30 mouse cellular contexts compared by ENCODE assay signal in genomic region chr6:52292328-52292727, GRCm38 (mm10). TPM values are rescaled to one million over a fixed set of nuclear protein-coding genes. Genes with fewer than 3 reads are reported as not detected.
DNase-seq lines count a peak whose midpoint lies in the region; ATAC-seq and TF ChIP-seq lines count a peak whose summit lies in the region.
"Had no signal": no experiment of that assay in that cellular context is flagged by ENCODE, and none has a peak within 500 bp of the region (broad histone marks: within the 10 kb centered on the region; RNA-seq: fewer than 3 reads in every experiment).

No protein-coding gene starts in this region.

- dilution Hi-C loops in CH12.LX (cut with MboI; ENCODE audit: extremely low pct_ligation_motif_present, extremely low pct_unique_long_range_greater_than_20kb, low sequenced_read_pairs): no loop called here

- H3K36me3 ChIP-seq in limb, embryonic 11.5 days (ENCODE audit: control insufficient read depth, insufficient read depth, low read length): no peaks in the 10 kb centered on the region
- H3K36me3 ChIP-seq in limb, embryonic 10.5 days: no peaks in the 10 kb centered on the region
- H3K36me3 ChIP-seq in CH12.LX (replicated peaks in 1 of 2; ENCODE audit: control insufficient read depth in 1 of 2, insufficient read depth in 1 of 2, low read length in 1 of 2): no peaks in the 10 kb centered on the region
- no peaks in the 10 kb centered on the region for H3K36me3 ChIP-seq in limb, embryonic 12.5 days
- H3K36me3 ChIP-seq in lung, postnatal 0 days (ENCODE audit: insufficient read depth, low read length): no peaks in the 10 kb centered on the region
- H3K36me3 ChIP-seq: embryonic facial prominence, embryonic 13.5 days; embryonic facial prominence, embryonic 15.5 days; forebrain, embryonic 10.5 days; forebrain, embryonic 12.5 days had no signal

- no peak for TF ChIP-seq POLR2A in CH12.LX (IDR thresholded peaks at IDR 0.05; ENCODE audit: low read depth, low read length)

- H3K4me1 ChIP-seq in limb, embryonic 11.5 days (ENCODE audit: control insufficient read depth, insufficient read depth, low read length): peaks cover 4% of the 10 kb centered on the region
- peaks cover 21% of the 10 kb centered on the region for H3K4me1 ChIP-seq in limb, embryonic 10.5 days
- peaks cover 3 to 22% of the 10 kb centered on the region in 2 experiments; a peak in 3 of 4 replicates for H3K4me1 ChIP-seq in CH12.LX (ENCODE audit: control insufficient read depth in 1 of 2, insufficient read depth in 2 of 2)
- H3K4me1 ChIP-seq in limb, embryonic 12.5 days (replicated peaks): peaks cover 27% of the 10 kb centered on the region
- peaks cover 8% of the 10 kb centered on the region; the same call in 1 of the 2 replicates for H3K4me1 ChIP-seq in lung, postnatal 0 days (ENCODE audit: insufficient read depth, low read depth, low read length)

- H3K9ac ChIP-seq in limb, embryonic 11.5 days (ENCODE audit: low read length): no peak overlapping the region
- H3K9ac ChIP-seq in CH12.LX (ENCODE audit: insufficient read depth, low read depth): no peak overlapping the region
- H3K9ac ChIP-seq in limb, embryonic 12.5 days (replicated peaks): 0 out of 2 replicates have a peak overlapping the region, but pooled peaks have one; percentile 4
- H3K9ac ChIP-seq in lung, postnatal 0 days (replicated peaks; ENCODE audit: low read depth): no peak overlapping the region
- H3K9ac ChIP-seq: embryonic facial prominence, embryonic 13.5 days; embryonic facial prominence, embryonic 15.5 days; forebrain, embryonic 12.5 days had no signal

- in situ Hi-C loops in CH12.LX (cut with MboI; ENCODE audit: low pct_ligation_motif_present, low pct_unique_long_range_greater_than_20kb, low sequenced_read_pairs): loop anchor here (25.0 kb wide), 1 partner anchor 295 kb away; no protein-coding TSS in a partner anchor

- peak; percentile 60 for TF ChIP-seq EP300 in CH12.LX (IDR thresholded peaks at IDR 0.05; ENCODE audit: low read length)
- TF ChIP-seq EP300 in lung, postnatal 0 days (IDR thresholded peaks at IDR 0.05): no peak

- no peak for DNase-seq in limb, embryonic 11.5 days (ENCODE audit: low spot score)
- DNase-seq in limb, embryonic 10.5 days (ENCODE audit: low spot score): no peak
- DNase-seq in A20 (ENCODE audit: low read depth, low spot score) (peak; percentile 85), CH12.LX (ENCODE audit: extremely low read depth) (peak; percentile 45)
- DNase-seq in lung, postnatal 0 days (ENCODE audit: low spot score): no peak
- no peak for DNase-seq in gastrocnemius, adult 18-20 months (ENCODE audit: low spot score)
- DNase-seq: adrenal gland, adult 8-10 months; adrenal gland, postnatal 14 days; adrenal gland, postnatal 36 days; B cell, adult 2 months; cerebellum, adult 11-12 months; cerebellum, adult 8-10 months; cerebellum, adult 9-11 months; cerebellum, postnatal 14 days; cerebellum, postnatal 36 days; embryo, embryonic 11 days had no signal

- no peak for ATAC-seq in limb, embryonic 11.5 days (ENCODE audit: insufficient number of reproducible peaks, low FRiP score, low TSS enrichment, low read depth)
- ATAC-seq in limb, embryonic 12.5 days (ENCODE audit: insufficient number of reproducible peaks, insufficient read depth, low FRiP score, low TSS enrichment, low read depth): no peak
- no peak for ATAC-seq in inflammation-experienced regulatory T-cells, adult 6 months
- no peak for ATAC-seq in lung, postnatal 0 days
- ATAC-seq: CD4-positive, CD25-positive, alpha-beta regulatory T cell, adult 4 months; forebrain, embryonic 14.5 days; forebrain, embryonic 16.5 days had no signal

- H3K79me2 ChIP-seq in CH12.LX (replicated peaks; ENCODE audit: control insufficient read depth, extremely low read depth, insufficient read depth, poor library complexity, severe bottlenecking): no peaks in the 10 kb centered on the region

- H3K27ac ChIP-seq in limb, embryonic 11.5 days (replicated peaks; ENCODE audit: low read depth, low read length): 0 out of 2 replicates have a peak overlapping the region, but pooled peaks have one; percentile 15
- no peak overlapping the region for H3K27ac ChIP-seq in limb, embryonic 10.5 days
- H3K27ac ChIP-seq in CH12.LX (ENCODE audit: insufficient read depth, low read depth): no peak overlapping the region
- no peak overlapping the region for H3K27ac ChIP-seq in limb, embryonic 12.5 days
- H3K27ac ChIP-seq in lung, postnatal 0 days (ENCODE audit: low read length): no peak overlapping the region
- H3K27ac ChIP-seq: embryonic facial prominence, embryonic 13.5 days; embryonic facial prominence, embryonic 15.5 days; forebrain, embryonic 10.5 days; forebrain, embryonic 12.5 days had no signal

- no peak for TF ChIP-seq RAD21 in CH12.LX (IDR thresholded peaks at IDR 0.05; ENCODE audit: low read depth, low read length)

- peaks cover 21% of the 10 kb centered on the region for H3K27me3 ChIP-seq in limb, embryonic 11.5 days (ENCODE audit: control insufficient read depth, insufficient read depth, low read length)
- H3K27me3 ChIP-seq in limb, embryonic 10.5 days (ENCODE audit: low read depth, poor library complexity, severe bottlenecking): peaks cover 88% of the 10 kb centered on the region
- H3K27me3 ChIP-seq in CH12.LX (replicated peaks): no peaks in the 10 kb centered on the region
- H3K27me3 ChIP-seq in limb, embryonic 12.5 days: peaks cover 43% of the 10 kb centered on the region
- H3K27me3 ChIP-seq in lung, postnatal 0 days (replicated peaks; ENCODE audit: insufficient read depth, low read length): peaks cover 40% of the 10 kb centered on the region

- H3K4me2 ChIP-seq in limb, embryonic 11.5 days (ENCODE audit: low read depth, severe bottlenecking): no peak overlapping the region
- H3K4me2 ChIP-seq in CH12.LX (ENCODE audit: insufficient read depth, low read depth, poor library complexity, severe bottlenecking): peak overlapping the region; percentile 74
- H3K4me2 ChIP-seq in limb, embryonic 12.5 days: 0 out of 2 replicates have a peak overlapping the region, but pooled peaks have one; percentile 75
- H3K4me2 ChIP-seq in lung, postnatal 0 days (replicated peaks; ENCODE audit: low read depth, low read length): no peak overlapping the region
- H3K4me2 ChIP-seq: embryonic facial prominence, embryonic 13.5 days; embryonic facial prominence, embryonic 15.5 days; forebrain, embryonic 12.5 days had no signal

- no peaks in the 10 kb centered on the region for H3K9me3 ChIP-seq in limb, embryonic 11.5 days (ENCODE audit: control insufficient read depth, low read length)
- no peaks in the 10 kb centered on the region for H3K9me3 ChIP-seq in limb, embryonic 10.5 days (replicated peaks)
- no peaks in the 10 kb centered on the region for H3K9me3 ChIP-seq in CH12.LX (replicated peaks; ENCODE audit: low read length)
- no peaks in the 10 kb centered on the region for H3K9me3 ChIP-seq in limb, embryonic 12.5 days
- no peaks in the 10 kb centered on the region for H3K9me3 ChIP-seq in lung, postnatal 0 days (ENCODE audit: low read length)
- H3K9me3 ChIP-seq: embryonic facial prominence, embryonic 13.5 days; embryonic facial prominence, embryonic 15.5 days; forebrain, embryonic 10.5 days; forebrain, embryonic 12.5 days had no signal

- no peak for TF ChIP-seq CTCF in CH12.LX (conservative IDR thresholded peaks at IDR 0.05 in 1 of 2, IDR thresholded peaks at IDR 0.05 in 1 of 2; ENCODE audit: low read depth in 2 of 2, low read length in 2 of 2)
- TF ChIP-seq CTCF in lung, postnatal 0 days (IDR thresholded peaks at IDR 0.05): no peak

- 61% methylated on average over 7 of the region's 7 CpGs for WGBS in limb, embryonic 11.5 days
- WGBS in limb, embryonic 10.5 days: 66% methylated on average over 7 of the region's 7 CpGs
- 62% methylated on average over 7 of the region's 7 CpGs for WGBS in limb, embryonic 12.5 days
- WGBS in lung, postnatal 0 days: 59% methylated on average over 7 of the region's 7 CpGs

- H3K4me3 ChIP-seq in limb, embryonic 11.5 days (ENCODE audit: low read depth, low read length): no peak overlapping the region
- no peak overlapping the region for H3K4me3 ChIP-seq in limb, embryonic 10.5 days
- H3K4me3 ChIP-seq in CH12.LX (replicated peaks in 1 of 3; ENCODE audit: low read depth in 2 of 3, low read length in 2 of 3, poor library complexity in 1 of 3): peak overlapping the region; percentile 28 to 46 (median 37)
- H3K4me3 ChIP-seq in limb, embryonic 12.5 days (replicated peaks): no peak overlapping the region
- H3K4me3 ChIP-seq in lung, postnatal 0 days (ENCODE audit: low read depth, low read length): no peak overlapping the region
- H3K4me3 ChIP-seq: embryonic facial prominence, embryonic 13.5 days; erythroblast, embryonic 14.5 days; forebrain, embryonic 10.5 days; forebrain, embryonic 12.5 days had no signal

RNA-seq across cellular contexts. Expression of gene Evx1, which starts 21.0 kb away (rescaled TPM):
- 3.8 and 5.1 TPM in 2 replicates for polyA plus RNA-seq in limb, embryonic 11.5 days (2014; fragmentation: Nextera tagmentation; extraction: Ambion mirVana)
- polyA plus RNA-seq in limb, embryonic 10.5 days (2016; fragmentation: Nextera tagmentation; extraction: Ambion mirVana): 1.4 and 3.7 TPM in 2 replicates
- total RNA-seq in CH12.LX (2012; rRNA removed) (not detected in 2 replicates), CH12.LX (2014; rRNA removed) (not detected in 2 replicates)
- not detected in 2 replicates for polyA plus RNA-seq in CH12.LX (2012; ENCODE audit: insufficient read length, low read depth)
- 4.8 and 5.2 TPM in 2 replicates for polyA plus RNA-seq in limb, embryonic 12.5 days (2016; fragmentation: Nextera tagmentation; extraction: Ambion mirVana)
- polyA plus RNA-seq in inflammation-experienced regulatory T-cells, adult 6 months (2017; shearing (Covaris generic)): not detected
- not detected in 2 replicates for polyA plus RNA-seq in lung, postnatal 0 days (2015; fragmentation: Nextera tagmentation; extraction: Ambion mirVana)
- not detected for total RNA-seq in gastrocnemius, adult 18-20 months (2021)
- total RNA-seq: adrenal gland, adult 18-20 months; adrenal gland, adult 8-10 months; adrenal gland, postnatal 14 days; adrenal gland, postnatal 36 days; common myeloid progenitor, adult 5-6 weeks; MEL had no signal
- polyA plus RNA-seq: CD4-positive, CD25-positive, alpha-beta regulatory T cell, adult 4 months; embryonic facial prominence, embryonic 13.5 days; embryonic facial prominence, embryonic 15.5 days; erythroblast, embryonic 14.5 days; forebrain, embryonic 10.5 days; forebrain, embryonic 12.5 days; forebrain, embryonic 14.5 days; forebrain, embryonic 16.5 days had no signal

RNA-seq across cellular contexts. Expression of gene Hoxa13, which starts 31.6 kb away (rescaled TPM):
- polyA plus RNA-seq in limb, embryonic 11.5 days (2014; fragmentation: Nextera tagmentation; extraction: Ambion mirVana): 25.1 and 29.7 TPM in 2 replicates
- polyA plus RNA-seq in limb, embryonic 10.5 days (2016; fragmentation: Nextera tagmentation; extraction: Ambion mirVana): 2.7 and 11.1 TPM in 2 replicates
- total RNA-seq in CH12.LX (2012; rRNA removed) (not detected in 2 replicates), CH12.LX (2014; rRNA removed) (0.11 and 0.17 TPM in 2 replicates)
- polyA plus RNA-seq in CH12.LX (2012; ENCODE audit: insufficient read length, low read depth): 0.10 TPM in 1 of 2 replicates, not detected in the other
- 33.1 and 34.1 TPM in 2 replicates for polyA plus RNA-seq in limb, embryonic 12.5 days (2016; fragmentation: Nextera tagmentation; extraction: Ambion mirVana)
- not detected for polyA plus RNA-seq in inflammation-experienced regulatory T-cells, adult 6 months (2017; shearing (Covaris generic))
- polyA plus RNA-seq in lung, postnatal 0 days (2015; fragmentation: Nextera tagmentation; extraction: Ambion mirVana): 0.12 TPM in 1 of 2 replicates, not detected in the other
- total RNA-seq in gastrocnemius, adult 18-20 months (2021): 1 to 10 TPM; 3.7 to 6.0 TPM
- total RNA-seq: adrenal gland, adult 18-20 months; adrenal gland, adult 8-10 months; adrenal gland, postnatal 14 days; adrenal gland, postnatal 36 days; common myeloid progenitor, adult 5-6 weeks; MEL had no signal
- polyA plus RNA-seq: CD4-positive, CD25-positive, alpha-beta regulatory T cell, adult 4 months; embryonic facial prominence, embryonic 11.5 days; embryonic facial prominence, embryonic 13.5 days; erythroblast, embryonic 14.5 days; forebrain, embryonic 10.5 days; forebrain, embryonic 12.5 days; forebrain, embryonic 14.5 days; forebrain, embryonic 16.5 days had no signal

RNA-seq across cellular contexts. Expression of gene Hoxa11, which starts 46.7 kb away (rescaled TPM):
- polyA plus RNA-seq in limb, embryonic 11.5 days (2014; fragmentation: Nextera tagmentation; extraction: Ambion mirVana): 66.3 and 78.0 TPM in 2 replicates
- polyA plus RNA-seq in limb, embryonic 10.5 days (2016; fragmentation: Nextera tagmentation; extraction: Ambion mirVana): 71.6 and 74.9 TPM in 2 replicates
- total RNA-seq in CH12.LX (2012; rRNA removed) (not detected in 2 replicates), CH12.LX (2014; rRNA removed) (not detected in 2 replicates)
- not detected in 2 replicates for polyA plus RNA-seq in CH12.LX (2012; ENCODE audit: insufficient read length, low read depth)
- 88.2 and 96.8 TPM in 2 replicates for polyA plus RNA-seq in limb, embryonic 12.5 days (2016; fragmentation: Nextera tagmentation; extraction: Ambion mirVana)
- not detected for polyA plus RNA-seq in inflammation-experienced regulatory T-cells, adult 6 months (2017; shearing (Covaris generic))
- not detected in 2 replicates for polyA plus RNA-seq in lung, postnatal 0 days (2015; fragmentation: Nextera tagmentation; extraction: Ambion mirVana)
- 1 to 10 TPM; 2.1 to 2.9 TPM for total RNA-seq in gastrocnemius, adult 18-20 months (2021)
- total RNA-seq: adrenal gland, adult 18-20 months; adrenal gland, adult 8-10 months; adrenal gland, postnatal 14 days; adrenal gland, postnatal 36 days; common myeloid progenitor, adult 5-6 weeks; MEL had no signal
- polyA plus RNA-seq: CD4-positive, CD25-positive, alpha-beta regulatory T cell, adult 4 months; embryonic facial prominence, embryonic 11.5 days; embryonic facial prominence, embryonic 13.5 days; embryonic facial prominence, embryonic 15.5 days; erythroblast, embryonic 14.5 days; forebrain, embryonic 10.5 days; forebrain, embryonic 12.5 days; forebrain, embryonic 14.5 days; forebrain, embryonic 16.5 days had no signal

RNA-seq across cellular contexts. Expression of gene Hoxa10, which starts 51.7 kb away (rescaled TPM):
- 274 and 278 TPM in 2 replicates for polyA plus RNA-seq in limb, embryonic 11.5 days (2014; fragmentation: Nextera tagmentation; extraction: Ambion mirVana)
- 175 and 195 TPM in 2 replicates for polyA plus RNA-seq in limb, embryonic 10.5 days (2016; fragmentation: Nextera tagmentation; extraction: Ambion mirVana)
- total RNA-seq in CH12.LX (2012; rRNA removed) (5.2 and 5.7 TPM in 2 replicates), CH12.LX (2014; rRNA removed) (14.3 and 14.6 TPM in 2 replicates)
- 14.3 and 14.5 TPM in 2 replicates for polyA plus RNA-seq in CH12.LX (2012; ENCODE audit: insufficient read length, low read depth)
- 272 and 294 TPM in 2 replicates for polyA plus RNA-seq in limb, embryonic 12.5 days (2016; fragmentation: Nextera tagmentation; extraction: Ambion mirVana)
- polyA plus RNA-seq in inflammation-experienced regulatory T-cells, adult 6 months (2017; shearing (Covaris generic)): not detected
- polyA plus RNA-seq in lung, postnatal 0 days (2015; fragmentation: Nextera tagmentation; extraction: Ambion mirVana): not detected in 2 replicates
- total RNA-seq in gastrocnemius, adult 18-20 months (2021): 10 to 100 TPM; 13.7 to 15.0 TPM
- total RNA-seq: MEL had no signal
- polyA plus RNA-seq: CD4-positive, CD25-positive, alpha-beta regulatory T cell, adult 4 months; embryonic facial prominence, embryonic 11.5 days; embryonic facial prominence, embryonic 15.5 days; erythroblast, embryonic 14.5 days; forebrain, embryonic 10.5 days; forebrain, embryonic 12.5 days; forebrain, embryonic 14.5 days; forebrain, embryonic 16.5 days had no signal

Comparison
In these comparisons a context has a peak if more than half of its experiments do, and no peak if none do; other contexts are left out.
1. H3K4me2 ChIP-seq: peak in CH12.LX (single experiment) and limb, embryonic 12.5 days (single experiment); none in limb, embryonic 11.5 days (single experiment) and lung, postnatal 0 days (single experiment).
2. DNase-seq: peak in A20 (single experiment) and CH12.LX (single experiment); none in limb, embryonic 11.5 days (single experiment), limb, embryonic 10.5 days (single experiment), lung, postnatal 0 days (single experiment) and gastrocnemius, adult 18-20 months (single experiment).
3. H3K4me3 ChIP-seq: peak in CH12.LX (3 of 3); none in limb, embryonic 11.5 days (single experiment), limb, embryonic 10.5 days (single experiment), limb, embryonic 12.5 days (single experiment) and lung, postnatal 0 days (single experiment).
4. RNA of gene Hoxa11, which starts 46.7 kb away (polyA plus RNA-seq): 88.2 to 96.8 TPM in limb, embryonic 12.5 days, 71.6 to 74.9 TPM in limb, embryonic 10.5 days and 66.3 to 78.0 TPM in limb, embryonic 11.5 days; not detected in CH12.LX, not detected in inflammation-experienced regulatory T-cells, adult 6 months and not detected in lung, postnatal 0 days; every median in the first group is over 10 times any median in the second.